ENCODE assay signal across 8 mouse cellular contexts in genomic region chr9:119093419-119094295, GRCm38 (mm10). TPM values are rescaled to one million over a fixed set of nuclear protein-coding genes. Genes with fewer than 3 reads are reported as not detected.
DNase-seq lines count a peak whose midpoint lies in the region; ATAC-seq lines count a peak whose summit lies in the region.

Gene Plcd1 (minus strand): TSS chr9:119093502.

- peak; percentile 97 for DNase-seq in Muller cell, postnatal 12 days (ENCODE audit: inconsistent ontology term)
- peak; percentile 93 to 97 for DNase-seq in cerebellum, postnatal 10 days
- peak; percentile 77 for DNase-seq in frontal cortex, postnatal 14 days (ENCODE audit: low spot score in 2 of 2)
- DNase-seq in hindbrain, embryonic 10.5 days (ENCODE audit: low spot score) = peak; percentile 81
- peak; percentile 89 to 92 for DNase-seq in layer of hippocampus, postnatal 10 days (ENCODE audit: low spot score in 2 of 2)
- DNase-seq in ovary, postnatal 36 days (ENCODE audit: low spot score) = peak; percentile 90
- peak; percentile 91 for DNase-seq in urinary bladder, postnatal 4 days (ENCODE audit: low spot score in 2 of 2)

- peaks cover 78% of the 10 kb centered on the region for H3K4me1 ChIP-seq in hindbrain, embryonic 10.5 days (replicated peaks)
- peaks cover 43% of the 10 kb centered on the region for H3K4me1 ChIP-seq in lung, embryonic 15.5 days

- ATAC-seq in lung, embryonic 15.5 days (ENCODE audit: borderline replicate concordance, extremely low read depth, low FRiP score, low TSS enrichment) = peak; percentile 87

- 10% methylated on average over 45 of the region's 45 CpGs for WGBS in hindbrain, embryonic 10.5 days
- 10% methylated on average over 45 of the region's 45 CpGs for WGBS in lung, embryonic 15.5 days

- peak within 1 kb of the TSS; percentile 66 for H3K4me3 ChIP-seq in hindbrain, embryonic 10.5 days
- peak within 1 kb of the TSS; percentile 59 for H3K4me3 ChIP-seq in lung, embryonic 15.5 days

- no peaks in the 10 kb centered on the region for H3K36me3 ChIP-seq in hindbrain, embryonic 10.5 days
- no peaks in the 10 kb centered on the region for H3K36me3 ChIP-seq in lung, embryonic 15.5 days

- peaks cover 69% of the 10 kb centered on the region for H3K27me3 ChIP-seq in hindbrain, embryonic 10.5 days (ENCODE audit: insufficient read depth, poor library complexity, severe bottlenecking)
- H3K27me3 ChIP-seq in lung, embryonic 15.5 days = peaks cover 11% of the 10 kb centered on the region

- no peaks in the 10 kb centered on the region for H3K9me3 ChIP-seq in hindbrain, embryonic 10.5 days
- H3K9me3 ChIP-seq in lung, embryonic 15.5 days = no peaks in the 10 kb centered on the region

- peak within 1 kb of the TSS; percentile 82 for H3K27ac ChIP-seq in hindbrain, embryonic 10.5 days
- peak within 1 kb of the TSS; percentile 66 for H3K27ac ChIP-seq in lung, embryonic 15.5 days

- H3K9ac ChIP-seq in lung, embryonic 15.5 days = peak within 1 kb of the TSS; percentile 61

- peak within 1 kb of the TSS; percentile 94 for H3K4me2 ChIP-seq in lung, embryonic 15.5 days

RNA-seq across cellular contexts. Expression of gene Plcd1, which starts in this region (rescaled TPM):
- 30.8 and 31.8 TPM in 2 replicates for polyA plus RNA-seq in hindbrain, embryonic 10.5 days (2016; fragmentation: Nextera tagmentation; extraction: Ambion mirVana)
- 10 to 100 TPM; 10.8 to 12.1 TPM for total RNA-seq in layer of hippocampus, postnatal 10 days (2021)
- polyA plus RNA-seq in lung, embryonic 15.5 days (2015; fragmentation: Nextera tagmentation; extraction: Ambion mirVana) = 15.5 and 17.7 TPM in 2 replicates

Comparison
In these comparisons a context has a peak if more than half of its experiments do, and no peak if none do; other contexts are left out.
1. Peak in every context shown above with its lines: DNase-seq, ATAC-seq, H3K4me3 ChIP-seq and H3K27ac ChIP-seq.